Mouse (Mus musculus): Measurements from ENCODE around the gene Tbx4.

GRCm38 (mm10) chr11:85891010-85891691, 4.9 kb downstream of the Tbx4 start:
- no peak for TF ChIP-seq CTCF (IDR thresholded peaks at IDR 0.05; ENCODE audit: low read depth)
- TF ChIP-seq EP300 (IDR thresholded peaks at IDR 0.05; ENCODE audit: low read depth), result no peak
